Mouse (Mus musculus): Measurements from ENCODE around the gene Igfbp6.

DNA sequence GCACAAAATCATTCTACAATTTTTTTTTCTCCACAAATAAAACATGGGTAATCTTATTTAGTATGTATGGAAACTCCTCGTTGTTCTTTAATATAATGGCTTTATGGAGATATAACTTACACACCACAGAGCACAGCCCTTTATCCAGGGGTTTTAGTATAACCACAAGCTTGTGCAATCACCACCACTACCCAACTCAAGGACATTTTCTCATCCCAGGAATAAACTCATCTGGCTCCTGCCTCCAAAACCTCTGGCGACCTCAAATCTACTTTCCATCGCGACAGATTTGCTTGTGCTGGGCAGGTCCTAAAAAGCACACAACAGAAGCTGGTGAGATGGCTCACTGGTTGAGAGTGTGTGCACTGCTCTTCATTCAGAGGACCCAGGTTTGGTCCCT is 49.5 kb downstream of the Igfbp6 start:
- TF ChIP-seq POLR2A (IDR thresholded peaks at IDR 0.05; ENCODE audit: control insufficient read depth, low read depth, low read length) (no peak), CTCF (IDR thresholded peaks at IDR 0.05; ENCODE audit: control insufficient read depth, insufficient read depth, insufficient replicate concordance, low read depth, low read length) (no peak)
